Comparison of ENCODE assay signal across 21 mouse cellular contexts in the genomic region with DNA sequence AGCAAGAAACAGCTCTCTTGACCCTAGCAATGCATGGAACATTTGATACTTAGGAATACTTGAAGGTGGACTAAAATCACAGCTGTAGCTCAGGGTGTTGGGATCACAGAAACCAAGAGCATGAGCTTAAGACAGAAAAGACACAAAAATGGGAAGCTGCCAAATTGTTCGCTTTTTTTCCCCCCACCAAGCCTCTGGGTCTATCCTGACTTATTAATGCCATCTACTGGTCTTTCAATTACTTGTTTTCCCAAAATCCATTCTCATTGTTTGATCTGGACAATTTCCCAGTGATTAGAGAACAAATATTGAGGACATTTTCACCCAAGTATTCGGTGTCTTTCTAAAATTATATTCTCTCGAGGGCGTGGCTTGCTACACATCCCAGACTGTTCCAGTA. TPM values are rescaled to one million over a fixed set of nuclear protein-coding genes. Genes with fewer than 3 reads are reported as not detected.
"Had no signal": no experiment of that assay in that cellular context is flagged by ENCODE, and none has a peak within 500 bp of the region (broad histone marks: within the 10 kb centered on the region; RNA-seq: fewer than 3 reads in every experiment).

No protein-coding gene starts in this region.

- H3K36me3 ChIP-seq: limb, embryonic 13.5 days; lung, embryonic 15.5 days; midbrain, embryonic 10.5 days; neural tube, embryonic 13.5 days had no signal

- H3K4me1 ChIP-seq: limb, embryonic 13.5 days; lung, embryonic 15.5 days; midbrain, embryonic 10.5 days; neural tube, embryonic 13.5 days had no signal

- H3K27me3 ChIP-seq: limb, embryonic 13.5 days; lung, embryonic 15.5 days; neural tube, embryonic 13.5 days had no signal

- H3K27ac ChIP-seq: limb, embryonic 13.5 days; lung, embryonic 15.5 days; midbrain, embryonic 10.5 days; neural tube, embryonic 13.5 days had no signal

- H3K9me3 ChIP-seq: limb, embryonic 13.5 days; lung, embryonic 15.5 days; midbrain, embryonic 10.5 days had no signal

- H3K9ac ChIP-seq: limb, embryonic 13.5 days; lung, embryonic 15.5 days; neural tube, embryonic 13.5 days had no signal

- H3K4me3 ChIP-seq: limb, embryonic 13.5 days; lung, embryonic 15.5 days; midbrain, embryonic 10.5 days; neural tube, embryonic 13.5 days had no signal

- DNase-seq: kidney, adult 11 months; kidney, adult 9 months; left cerebral cortex, postnatal 4 days; lung, postnatal 4 days; midbrain, embryonic 14.5 days; retina, postnatal 1 day; right cerebral cortex, postnatal 4 days; spleen, adult 18-20 months; thymus, adult 2 months; thymus, postnatal 25 days had no signal

- H3K4me2 ChIP-seq: limb, embryonic 13.5 days; liver, embryonic 11.5 days; lung, embryonic 15.5 days; neural tube, embryonic 13.5 days had no signal

RNA-seq across cellular contexts. Expression of a gene that starts 42.4 kb away (rescaled TPM):
- total RNA-seq: layer of hippocampus, postnatal 25 days; left cerebral cortex, postnatal 4 days had no signal
- polyA plus RNA-seq: liver, embryonic 11.5 days; midbrain, embryonic 10.5 days had no signal

RNA-seq across cellular contexts. Expression of a gene that starts 55.4 kb away (rescaled TPM):
- total RNA-seq: layer of hippocampus, postnatal 25 days; left cerebral cortex, postnatal 4 days; megakaryocyte, adult 5-6 weeks had no signal
- polyA plus RNA-seq: intestine, embryonic 14.5 days; limb, embryonic 13.5 days; liver, embryonic 11.5 days; liver, embryonic 16.5 days; lung, embryonic 15.5 days; midbrain, embryonic 10.5 days; midbrain, embryonic 14.5 days; stomach, embryonic 14.5 days; testis, adult 2 months; thymus, adult 2 months had no signal
